Mouse (Mus musculus) thymus, adult 2 months (tissue): ENCODE data around the gene Pole2. TPM values are rescaled to one million over a fixed set of nuclear protein-coding genes. Genes with fewer than 3 reads are reported as not detected.

ENCODE experiments used
- DNase-seq: peaks from one replicate; pipeline ENCODE4 v3.0.0; 2021
- H3K27ac ChIP-seq: fragments of 200-500 bp; 2 replicates; pipeline ENCODE4 v1.5.1; 2012; ENCODE audit warnings: low read length, control low read depth; ENCODE audit not compliant: control insufficient read depth, insufficient read depth
- H3K27me3 ChIP-seq: fragments of 200-500 bp; 2 replicates; pipeline ENCODE4 v1.6.1; 2012; ENCODE audit warnings: mild to moderate bottlenecking, low read length, moderate library complexity, mixed read lengths; ENCODE audit not compliant: control insufficient read depth, insufficient read depth
- H3K36me3 ChIP-seq: fragments of 200-500 bp; 2 replicates; pipeline ENCODE4 v1.6.1; 2012; ENCODE audit warnings: mild to moderate bottlenecking, low read length, moderate library complexity; ENCODE audit not compliant: control insufficient read depth, insufficient read depth
- H3K4me1 ChIP-seq: fragments of 200-500 bp; replicated peaks from 2 replicates; pipeline ENCODE4 v1.6.1; 2012; ENCODE audit warnings: low read length; ENCODE audit not compliant: control insufficient read depth, insufficient read depth
- H3K4me3 ChIP-seq: fragments of 200-500 bp; 2 replicates; pipeline ENCODE4 v1.5.1; 2012; ENCODE audit warnings: mild to moderate bottlenecking, low read length, control low read depth, moderate library complexity; ENCODE audit not compliant: control insufficient read depth, insufficient read depth
- CTCF ChIP-seq: fragments of 200-500 bp; IDR thresholded peaks from 2 replicates; pipeline ENCODE4 v1.5.1; 2012; ENCODE audit warnings: mild to moderate bottlenecking, control low read depth, low read length, moderate library complexity, borderline replicate concordance; ENCODE audit not compliant: control insufficient read depth, poor library complexity, insufficient read depth; ENCODE audit errors: extremely low read depth
- POLR2A ChIP-seq: fragments of 200-500 bp; IDR thresholded peaks from 2 replicates; pipeline ENCODE4 v1.6.1; 2012; ENCODE audit warnings: mild to moderate bottlenecking, low read length, control low read depth, moderate library complexity; ENCODE audit not compliant: control insufficient read depth, poor library complexity, insufficient read depth; ENCODE audit errors: extremely low read depth
- WGBS: fragments of 180-500 bp; shearing (Covaris S2); methylation state at CpG from one replicate; pipeline ENCODE4 v1.1.7; 2018; 5-methylcytosine and 5-hydroxymethylcytosine counted together
- polyA plus RNA-seq: library from polyadenylated mRNA; depleted of rRNA; stranded (reverse); fragments of >200 nt; gene quantifications from 2 replicates; pipeline ENCODE4 v1.2.3, GENCODE M21; 2012

The Pole2 gene
- polyA plus RNA-seq, 1 experiment, result 16.9 TPM

DNA sequence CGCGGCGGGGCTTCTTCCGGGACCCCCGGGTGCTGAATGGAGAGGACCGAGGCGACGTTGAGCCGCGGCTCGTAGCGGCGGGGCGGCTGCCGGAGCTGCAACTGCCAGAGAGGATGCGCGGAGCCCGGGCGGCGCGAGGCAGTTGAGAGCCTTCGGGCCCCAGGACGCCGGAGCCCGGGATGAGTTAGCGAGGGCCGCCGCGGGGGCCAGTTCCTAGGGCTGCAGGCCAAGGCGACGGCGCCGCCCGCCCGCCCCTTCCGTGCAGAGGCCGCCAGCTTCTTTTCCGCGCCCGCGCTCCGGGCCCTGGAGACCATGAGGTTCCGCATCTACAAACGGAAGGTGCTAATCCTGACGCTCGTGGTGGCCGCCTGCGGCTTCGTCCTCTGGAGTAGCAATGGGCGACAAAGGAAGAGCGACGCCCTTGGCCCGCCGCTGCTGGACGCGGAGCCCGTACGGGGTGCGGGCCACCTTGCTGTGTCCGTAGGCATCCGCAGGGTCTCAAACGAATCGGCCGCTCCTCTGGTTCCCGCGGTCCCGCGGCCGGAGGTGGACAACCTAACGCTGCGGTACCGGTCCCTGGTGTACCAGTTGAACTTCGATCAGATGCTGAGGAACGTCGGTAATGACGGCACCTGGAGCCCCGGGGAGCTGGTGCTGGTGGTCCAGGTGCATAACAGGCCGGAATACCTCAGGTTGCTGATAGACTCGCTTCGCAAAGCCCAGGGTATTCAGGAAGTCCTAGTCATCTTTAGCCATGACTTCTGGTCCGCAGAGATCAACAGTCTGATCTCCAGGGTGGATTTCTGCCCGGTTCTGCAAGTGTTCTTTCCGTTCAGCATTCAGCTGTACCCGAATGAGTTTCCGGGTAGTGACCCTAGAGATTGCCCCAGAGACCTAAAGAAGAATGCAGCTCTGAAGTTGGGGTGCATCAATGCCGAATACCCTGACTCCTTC lies 43.4 kb downstream of the Pole2 start:
- under 1% methylated on average over 85 of the region's 86 CpGs for WGBS
- Histone ChIP-seq H3K4me3 (peak overlapping the region; percentile 97), H3K4me1 (peaks cover 10% of the 10 kb centered on the region; the same call in 1 of the 2 replicates), H3K27ac (peak overlapping the region; percentile 51; the same call in 1 of the 2 replicates), H3K27me3 (no peaks in the 10 kb centered on the region), H3K36me3 (peaks cover 10% of the 10 kb centered on the region)
- no peak for DNase-seq
- TF ChIP-seq POLR2A (no peak), CTCF (no peak)

DNA sequence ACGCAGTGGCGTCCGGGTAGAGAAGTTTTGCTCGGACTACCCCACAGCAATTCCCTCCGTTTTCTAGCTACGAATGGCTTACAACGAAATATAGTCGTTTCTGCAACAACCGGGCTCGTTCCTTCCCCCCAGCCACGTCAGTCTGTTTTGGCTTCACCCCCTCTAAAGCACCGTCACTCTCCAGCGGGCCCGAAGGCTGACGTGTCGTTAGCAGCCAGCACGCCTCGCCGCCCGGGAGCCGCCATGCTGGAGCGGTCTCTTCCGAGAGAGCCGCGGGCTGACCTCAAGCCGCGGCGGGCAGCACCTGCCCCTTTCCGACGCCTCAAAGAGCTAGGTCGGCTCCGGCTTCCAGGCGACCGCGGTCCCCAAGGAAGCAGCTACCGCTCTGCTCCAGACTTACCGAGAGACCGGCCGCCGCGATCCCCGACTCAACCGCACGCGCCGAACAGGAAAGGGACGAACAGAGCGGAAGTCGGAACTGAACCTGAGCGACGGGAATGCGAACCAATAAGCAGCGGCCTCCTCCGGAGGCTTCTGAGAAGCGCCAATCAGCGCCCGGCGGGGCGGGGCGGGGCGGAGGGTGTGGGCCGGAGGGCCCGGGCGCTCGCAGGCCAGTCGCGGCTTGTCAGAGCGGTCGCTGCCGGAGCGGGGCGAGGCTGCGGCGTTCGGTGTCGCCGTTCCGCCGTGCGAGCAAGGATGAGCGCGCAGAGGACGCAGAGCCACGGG lies 44.2 kb downstream of the Pole2 start, which contains the start of the genes Rpl36al and Mgat2:
Gene Rpl36al (minus strand): TSS at position 501 of the 726 bp plus-strand sequence.
Gene Mgat2 (plus strand): TSS at position 575 of the 726 bp plus-strand sequence.
- peaks cover 4% of the 10 kb centered on the region for H3K36me3 ChIP-seq
- WGBS, result under 1% methylated on average over 84 of the region's 84 CpGs
- H3K27me3 ChIP-seq, result no peaks in the 10 kb centered on the region
- DNase-seq, result peak; percentile 99
- peaks cover 10% of the 10 kb centered on the region; the same call in 1 of the 2 replicates for H3K4me1 ChIP-seq
- TF ChIP-seq POLR2A, result peak; percentile 97
- TF ChIP-seq CTCF, result peak; percentile 43; the same call in 1 of the 2 replicates
- H3K27ac ChIP-seq, result peak within 1 kb of the TSS; percentile 51
- H3K4me3 ChIP-seq, result peak within 1 kb of the TSS; percentile 97

DNA sequence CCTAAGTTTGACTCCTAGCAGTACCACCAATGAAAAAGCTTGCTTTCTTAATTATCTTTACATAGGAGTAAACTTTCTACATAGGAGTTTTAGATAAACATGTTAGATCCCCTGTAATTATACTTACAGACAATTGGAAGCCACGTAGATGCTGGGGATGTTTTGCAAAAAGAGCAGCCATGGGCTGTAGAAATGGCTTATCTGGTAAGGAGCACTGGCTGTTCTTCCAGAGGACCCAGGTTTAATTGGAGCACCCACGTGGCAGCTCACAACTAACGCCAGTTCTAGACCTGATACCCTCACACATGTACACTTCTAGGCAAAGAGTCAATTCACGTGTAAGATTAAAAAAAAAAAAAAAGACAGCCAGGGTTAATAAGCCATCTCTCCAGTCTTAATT lies 46.2 kb downstream of the Pole2 start:
- H3K36me3 ChIP-seq, result peaks cover 4% of the 10 kb centered on the region
- no peak for DNase-seq
- H3K4me3 ChIP-seq, result no peak overlapping the region
- no peaks in the 10 kb centered on the region for H3K27me3 ChIP-seq
- H3K27ac ChIP-seq, result no peak overlapping the region
- WGBS, result 95% methylated on average over 4 of the region's 4 CpGs
- TF ChIP-seq POLR2A (no peak), CTCF (no peak)
- peaks cover 10% of the 10 kb centered on the region; the same call in 1 of the 2 replicates for H3K4me1 ChIP-seq

DNA sequence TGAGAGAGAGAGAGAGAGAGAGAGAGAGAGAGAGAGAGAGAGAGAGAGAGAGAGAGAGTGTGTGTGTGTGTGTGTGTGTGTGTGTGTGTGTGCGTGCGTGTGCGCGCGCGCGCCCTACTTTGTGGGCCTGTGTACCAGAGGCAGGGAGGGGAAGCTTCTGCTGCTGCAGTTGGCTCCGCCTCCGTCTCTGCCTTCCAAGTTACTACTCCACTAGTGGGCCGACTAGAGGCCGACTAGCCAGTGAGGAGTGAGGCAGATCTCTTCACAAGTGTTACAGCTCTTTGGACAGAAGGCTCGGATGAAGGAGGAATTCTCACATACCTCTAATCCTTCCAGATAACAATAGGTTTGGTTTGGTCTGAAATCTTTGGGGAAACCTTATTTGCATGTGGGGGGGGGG lies 48.6 kb downstream of the Pole2 start:
- TF ChIP-seq POLR2A (no peak), CTCF (no peak)
- no peak overlapping the region for H3K27ac ChIP-seq
- no peak for DNase-seq
- peaks cover 9% of the 10 kb centered on the region for H3K36me3 ChIP-seq
- no peak overlapping the region for H3K4me3 ChIP-seq
- WGBS, result 95% methylated on average over 12 of the region's 12 CpGs
- H3K4me1 ChIP-seq, result peaks cover 4% of the 10 kb centered on the region; the same call in 1 of the 2 replicates
- H3K27me3 ChIP-seq, result no peaks in the 10 kb centered on the region

DNA sequence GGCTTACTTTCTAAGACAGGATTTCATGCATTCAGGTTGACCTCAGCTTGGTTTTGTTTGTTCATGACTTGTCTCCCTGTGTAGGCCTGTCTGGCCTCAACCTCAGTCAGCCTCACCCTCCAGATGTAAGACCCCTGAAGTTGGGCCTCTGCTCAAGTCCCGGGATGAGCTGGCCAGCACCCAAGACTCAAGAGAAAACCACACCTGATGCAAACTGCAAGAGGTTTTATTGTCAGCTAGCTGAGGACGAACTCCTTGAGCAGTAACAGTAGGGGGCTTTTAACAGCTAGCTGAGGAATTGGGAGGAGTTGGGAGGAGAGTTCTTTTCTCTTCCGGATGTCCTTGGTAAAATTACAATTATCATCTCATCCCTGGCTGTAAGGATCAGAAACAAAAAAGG lies 50.5 kb downstream of the Pole2 start:
- H3K4me1 ChIP-seq, result no peaks in the 10 kb centered on the region
- no peak overlapping the region for H3K27ac ChIP-seq
- no peaks in the 10 kb centered on the region for H3K27me3 ChIP-seq
- WGBS, result 89% methylated on average over 3 of the region's 3 CpGs
- no peak overlapping the region for H3K4me3 ChIP-seq
- peaks cover 9% of the 10 kb centered on the region for H3K36me3 ChIP-seq
- TF ChIP-seq POLR2A (no peak), CTCF (no peak)
- DNase-seq, result no peak

DNA sequence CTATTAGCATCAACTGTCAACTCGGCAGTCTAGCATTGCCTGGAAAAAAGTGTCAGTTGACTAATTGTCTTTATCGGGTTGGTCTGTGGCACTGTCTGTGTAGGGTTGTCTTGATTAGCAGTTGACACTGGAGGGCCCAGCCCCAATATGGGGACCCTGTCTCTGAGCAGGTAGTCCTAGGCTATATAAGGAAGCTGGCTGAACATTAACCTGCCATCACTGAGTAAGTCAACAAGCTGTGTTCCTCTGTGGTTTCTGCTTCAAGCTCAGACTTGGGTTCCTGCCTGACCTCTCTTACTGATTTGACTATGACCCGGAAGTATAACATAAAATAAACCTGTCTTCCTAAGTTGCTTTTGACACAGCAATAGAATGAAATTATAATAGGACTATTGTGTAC lies 52.0 kb downstream of the Pole2 start:
- WGBS, result 98% methylated on average over 3 of the region's 3 CpGs
- DNase-seq, result no peak
- 0 out of 2 replicates have a peak, but pooled peaks cover 6% of the 10 kb centered on the region for H3K36me3 ChIP-seq
- no peaks in the 10 kb centered on the region for H3K27me3 ChIP-seq
- H3K4me3 ChIP-seq, result no peak overlapping the region
- H3K4me1 ChIP-seq, result no peaks in the 10 kb centered on the region
- no peak for TF ChIP-seq POLR2A
- TF ChIP-seq CTCF, result no peak
- no peak overlapping the region for H3K27ac ChIP-seq
